Mouse (Mus musculus): ENCODE measurements around the gene Tbl2. TPM values are rescaled to one million over a fixed set of nuclear protein-coding genes. Genes with fewer than 3 reads are reported as not detected.

The Tbl2 gene
- total RNA-seq (2023), result 10 to 100 TPM; 11.8 to 13.0 TPM

DNA sequence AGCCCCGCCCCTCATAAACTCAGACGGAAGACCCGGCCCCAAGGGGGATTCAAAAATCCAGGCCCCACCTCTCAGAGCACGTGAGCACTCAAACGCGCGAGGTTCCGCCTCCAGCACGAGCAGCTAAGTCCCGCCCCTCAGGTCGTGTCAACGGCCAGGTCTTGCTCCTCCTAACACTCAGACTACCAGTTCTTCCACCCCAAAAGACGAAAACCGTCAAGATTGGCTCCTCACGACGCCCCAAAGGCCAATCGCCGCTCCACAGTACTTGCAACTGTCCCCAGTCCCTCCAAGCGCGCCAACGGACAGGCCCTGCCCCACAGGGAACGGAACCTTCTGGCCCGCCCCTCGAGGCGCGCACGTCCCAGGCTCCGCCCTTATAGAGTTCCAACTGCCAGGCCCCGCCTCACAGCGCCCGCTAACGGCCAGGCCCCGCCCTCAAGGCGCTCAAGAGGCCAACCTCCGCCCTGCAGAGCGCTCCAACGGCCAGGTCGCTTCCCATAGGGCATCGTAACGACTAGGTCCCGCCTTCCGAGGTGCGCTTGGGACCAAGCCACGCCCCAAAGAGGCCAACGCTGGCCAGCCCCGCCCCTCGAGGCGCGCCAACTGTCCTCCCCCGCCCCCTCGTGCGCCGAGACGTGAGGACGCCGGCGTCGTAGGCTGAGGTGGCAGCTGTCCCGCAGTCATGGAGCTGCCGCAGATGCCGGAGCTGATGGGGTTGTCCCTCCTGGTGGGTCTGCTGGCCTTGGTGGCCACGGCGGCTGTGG, at the start of gene Tbl2:
TSS of gene Tbl2 (plus strand) at position 605 of the 767 bp plus-strand sequence.

DNA sequence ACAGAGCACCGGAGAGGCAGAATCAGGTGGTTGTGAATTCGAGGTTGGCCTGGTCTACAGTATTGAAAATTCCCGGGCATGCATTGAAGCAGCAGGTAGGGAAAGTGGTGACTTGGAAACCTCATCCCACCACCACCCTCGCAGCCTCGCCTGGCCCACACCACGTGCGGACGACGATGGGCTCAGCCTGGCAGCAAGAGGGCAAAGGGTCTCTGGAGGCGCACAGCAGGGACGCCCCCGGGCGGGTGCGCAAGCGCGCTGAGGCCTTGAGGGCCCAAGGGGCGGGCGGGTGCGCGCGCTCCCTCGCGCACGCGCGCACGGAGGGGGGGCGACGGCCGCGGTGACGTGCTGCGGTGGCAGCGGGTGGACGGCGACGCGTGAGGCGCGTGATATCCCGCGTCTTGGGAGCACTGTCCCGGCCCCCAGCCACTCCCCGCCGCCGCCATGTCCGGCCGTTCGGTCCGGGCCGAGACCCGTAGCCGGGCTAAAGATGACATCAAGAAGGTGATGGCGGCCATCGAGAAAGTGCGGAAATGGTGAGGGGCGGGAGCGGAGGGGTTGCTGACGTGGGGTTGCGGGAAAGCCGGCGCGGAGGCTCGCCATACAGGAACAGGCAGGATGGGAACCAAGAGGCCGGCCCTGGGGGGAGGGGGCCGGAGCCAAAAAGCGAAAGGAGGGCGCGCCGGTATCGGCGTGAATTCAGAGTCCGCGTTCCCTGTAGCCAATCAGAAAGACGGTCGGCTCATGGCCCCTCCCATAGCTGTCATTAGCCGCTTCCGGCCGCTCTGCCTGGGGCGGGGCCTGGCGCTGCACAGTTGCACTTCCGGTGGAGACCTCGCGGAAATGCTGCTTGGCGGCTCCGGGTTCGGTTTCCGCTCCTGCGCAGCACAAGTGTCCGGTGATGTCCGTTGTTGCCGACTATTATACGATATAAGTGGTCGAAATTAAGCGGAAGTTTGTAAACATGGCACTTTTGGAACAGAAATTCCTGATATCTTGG, 18.9 kb downstream of the Tbl2 start, which contains the start of gene Bcl7b:
TSS of gene Bcl7b (plus strand) at position 221 of the 1,000 bp plus-strand sequence.

GRCm38 (mm10) chr5:135186621-135187348, 37.3 kb downstream of the Tbl2 start, which contains the start of gene Baz1b:
TSS of gene Baz1b (plus strand) at chr5:135187264.

Other genes with a start within 250 kb of the Tbl2 start
- gene Tmem270, start 242.9 kb upstream of the Tbl2 start, total RNA-seq (2023), result not detected
- not detected for gene Cldn13, start 234.1 kb upstream of the Tbl2 start, total RNA-seq (2023)
- gene Mettl27, start 217.3 kb upstream of the Tbl2 start, total RNA-seq (2023), result 1 to 10 TPM; 1.5 to 2.3 TPM
- not detected for gene Cldn4, start 202.7 kb upstream of the Tbl2 start, total RNA-seq (2023)
- gene Cldn3, start 163.4 kb upstream of the Tbl2 start, total RNA-seq (2023), result not detected
- 10 to 100 TPM; 27.6 to 33.2 TPM for gene Abhd11, start 140.5 kb upstream of the Tbl2 start, total RNA-seq (2023)
- gene Stx1a, start 126.2 kb upstream of the Tbl2 start, total RNA-seq (2023), result 1 to 10 TPM in 1 of 2 experiments, under 1 TPM in 1; 0.37 to 1.1 TPM
- gene Dnajc30, start 85.5 kb upstream of the Tbl2 start, total RNA-seq (2023), result 10 to 100 TPM; 16.2 to 16.9 TPM
- 10 to 100 TPM; 46.4 to 61.6 TPM for gene Bud23, start 84.7 kb upstream of the Tbl2 start, total RNA-seq (2023)
- not detected for gene Vps37d, start 71.4 kb upstream of the Tbl2 start, total RNA-seq (2023)
- 1 to 10 TPM; 2.8 to 3.2 TPM for gene Mlxipl, start 59.8 kb upstream of the Tbl2 start, total RNA-seq (2023)
- 10 to 100 TPM; 40.0 to 44.2 TPM for gene Bcl7b, start 18.6 kb downstream of the Tbl2 start, total RNA-seq (2023)
- gene Baz1b, start 37.6 kb downstream of the Tbl2 start, total RNA-seq (2023), result 10 to 100 TPM; 65.9 to 76.2 TPM
- gene Fzd9, start 101.6 kb downstream of the Tbl2 start, total RNA-seq (2023), result not detected
- gene Fkbp6, start 200.4 kb downstream of the Tbl2 start, total RNA-seq (2023), result not detected
- not detected for gene Trim50, start 203.6 kb downstream of the Tbl2 start, total RNA-seq (2023)
- 10 to 100 TPM; 11.2 to 11.8 TPM for gene Nsun5, start 220.3 kb downstream of the Tbl2 start, total RNA-seq (2023)
- gene Pom121, start 244.9 kb downstream of the Tbl2 start, total RNA-seq (2023), result 10 to 100 TPM; 38.4 to 39.6 TPM

Data from monocyte, adult 59 days (primary cell).